Mouse (Mus musculus) forebrain, postnatal 0 days (tissue): Measurements from ENCODE around the gene Cd109. TPM values are rescaled to one million over a fixed set of nuclear protein-coding genes. Genes with fewer than 3 reads are reported as not detected.

ENCODE experiments used
- ATAC-seq: fragments of 200-750 bp; cut with Nextera tagmentation; 2 replicates; pipeline ENCODE4 v1.8.0; 2017; ENCODE audit warnings: mild to moderate bottlenecking, moderate library complexity
- DNase-seq: peaks from one replicate; pipeline ENCODE4 v3.0.0-alpha.2; 2015
- H3K27ac ChIP-seq: fragments of 300-500 bp; sonication (generic); 2 replicates; pipeline ENCODE4 v1.5.1; 2014; ENCODE audit warnings: low read depth, mild to moderate bottlenecking, antibody characterized with exemption, low read length, moderate library complexity, mixed read lengths
- H3K27me3 ChIP-seq: fragments of 300-500 bp; sonication (generic); 2 replicates; pipeline ENCODE4 v1.6.1; 2014; ENCODE audit warnings: mild to moderate bottlenecking, low read length, mixed read lengths; ENCODE audit not compliant: insufficient read depth
- H3K36me3 ChIP-seq: fragments of 300-500 bp; sonication (generic); 2 replicates; pipeline ENCODE4 v1.6.1; 2014; ENCODE audit warnings: mild to moderate bottlenecking, moderate library complexity; ENCODE audit not compliant: insufficient read depth
- H3K4me1 ChIP-seq: fragments of 300-500 bp; sonication (generic); 2 replicates; pipeline ENCODE4 v1.6.1; 2014; ENCODE audit warnings: antibody characterized with exemption; ENCODE audit not compliant: insufficient read depth
- H3K4me2 ChIP-seq: fragments of 300-500 bp; sonication (generic); 2 replicates; pipeline ENCODE4 v1.6.1; 2014; ENCODE audit warnings: low read depth, mild to moderate bottlenecking, moderate library complexity
- H3K4me3 ChIP-seq: fragments of 300-500 bp; sonication (generic); 2 replicates; pipeline ENCODE4 v1.5.1; 2014; ENCODE audit warnings: low read depth, low read length, mixed read lengths
- H3K9ac ChIP-seq: fragments of 300-500 bp; sonication (generic); 2 replicates; pipeline ENCODE4 v1.6.1; 2014; ENCODE audit warnings: mild to moderate bottlenecking
- H3K9me3 ChIP-seq: fragments of 300-500 bp; sonication (generic); 2 replicates; pipeline ENCODE4 v1.6.1; 2016; ENCODE audit warnings: low read length
- CTCF ChIP-seq: sonication (generic); IDR thresholded peaks from 2 replicates; pipeline ENCODE4 v1.5.1; 2016; ENCODE audit warnings: antibody characterized with exemption, control low read depth, low read depth
- WGBS: fragments of 180-500 bp; shearing (Covaris S2); extraction: QIAGEN DNeasy Blood & Tissue Kit; methylation state at CpG from one replicate; pipeline ENCODE4 v1.1.7; 2014; 5-methylcytosine and 5-hydroxymethylcytosine counted together
- polyA plus RNA-seq: library from polyadenylated mRNA; unstranded; fragments of >200 nt; fragmentation: Nextera tagmentation; extraction: Ambion mirVana; gene quantifications from 2 replicates; pipeline ENCODE4 v1.2.1, GENCODE M21; 2015
- total RNA-seq: library from RNA; depleted of rRNA; stranded (reverse); fragments of >200 nt; gene quantifications from 2 replicates; pipeline ENCODE4 v1.2.3, GENCODE M21; 2014

Gene Cd109
- total and polyA plus RNA-seq, 2 experiments from 2014 or later = 1.2 to 3.9 TPM

DNA sequence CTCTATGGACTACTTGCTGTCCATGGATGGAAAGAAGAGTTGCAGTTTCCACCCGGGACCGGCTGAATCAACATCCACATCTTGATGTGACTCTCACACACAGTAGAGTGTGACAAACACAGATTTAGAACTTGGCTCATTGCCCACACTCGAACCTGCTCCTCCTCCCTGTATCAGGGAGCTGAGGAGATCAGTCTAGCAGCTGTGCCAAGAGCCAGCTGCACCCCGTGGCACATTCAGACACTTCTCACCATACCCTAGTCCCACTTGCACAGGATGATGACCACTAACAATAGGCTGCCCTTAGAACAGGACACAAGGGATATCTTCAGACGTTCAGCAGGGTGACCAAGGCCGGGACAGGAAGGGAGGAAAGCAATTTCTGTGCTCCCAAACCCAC lies 1.1 kb upstream of the Cd109 start:
- Histone ChIP-seq H3K36me3 (no peaks in the 10 kb centered on the region), H3K4me2 (peak overlapping the region; percentile 100; the same call in 1 of the 2 replicates), H3K27ac (no peak overlapping the region), H3K9me3 (no peaks in the 10 kb centered on the region), H3K27me3 (no peaks in the 10 kb centered on the region), H3K9ac (no peak overlapping the region), H3K4me1 (peaks cover 3% of the 10 kb centered on the region; the same call in 1 of the 2 replicates), H3K4me3 (no peak overlapping the region)
- no peak for TF ChIP-seq CTCF
- ATAC-seq (peak; percentile 77), DNase-seq (peak; percentile 49)
- 40% methylated on average over 6 of the region's 6 CpGs for WGBS

- Histone ChIP-seq H3K36me3 (no peaks in the 10 kb centered on the region), H3K4me3 (no peak overlapping the region), H3K27me3 (no peaks in the 10 kb centered on the region), H3K4me2 (no peak overlapping the region), H3K9me3 (no peaks in the 10 kb centered on the region), H3K4me1 (peaks cover 3% of the 10 kb centered on the region; the same call in 1 of the 2 replicates), H3K9ac (no peak overlapping the region), H3K27ac (no peak overlapping the region)
- no peak for DNase-seq
- no peak for ATAC-seq
- 87% methylated on average over 9 of the region's 9 CpGs for WGBS
- TF ChIP-seq CTCF = no peak
Observed at GRCm38 (mm10) chr9:78619285-78619684, 3.9 kb downstream of the Cd109 start.

DNA sequence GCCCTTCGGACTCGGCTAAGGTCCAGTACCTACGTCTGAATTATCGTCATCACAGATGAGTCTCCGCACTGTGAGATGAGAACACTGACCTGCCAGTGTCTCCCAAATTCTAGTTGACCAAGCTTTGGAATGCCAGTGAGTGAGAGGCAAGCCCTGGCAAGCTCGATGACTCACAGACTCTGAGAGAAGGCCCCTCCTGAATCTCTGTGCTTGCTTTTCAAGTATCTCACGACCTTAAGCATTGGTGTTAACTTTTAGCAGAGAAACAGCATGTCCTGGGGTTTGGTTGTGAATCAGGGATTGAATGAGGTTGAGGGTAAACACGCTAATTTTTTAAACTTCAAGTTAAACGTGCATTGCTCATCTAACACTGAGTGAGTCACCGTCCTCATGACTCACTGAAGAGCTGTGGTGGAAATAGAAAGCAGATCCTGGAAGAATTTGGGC lies 8.0 kb downstream of the Cd109 start:
- no peak for ATAC-seq
- no peak overlapping the region for H3K4me2 ChIP-seq
- no peaks in the 10 kb centered on the region for H3K27me3 ChIP-seq
- no peak overlapping the region for H3K9ac ChIP-seq
- H3K27ac ChIP-seq = no peak overlapping the region
- H3K9me3 ChIP-seq = no peaks in the 10 kb centered on the region
- no peaks in the 10 kb centered on the region for H3K36me3 ChIP-seq
- no peak overlapping the region for H3K4me3 ChIP-seq
- no peak for TF ChIP-seq CTCF
- H3K4me1 ChIP-seq = no peaks in the 10 kb centered on the region
- WGBS = 82% methylated on average over 10 of the region's 10 CpGs
- no peak for DNase-seq

GRCm38 (mm10) chr9:78629991-78630390 lies 14.6 kb downstream of the Cd109 start:
- Histone ChIP-seq H3K4me1 (no peaks in the 10 kb centered on the region), H3K27ac (no peak overlapping the region), H3K27me3 (no peaks in the 10 kb centered on the region), H3K9ac (no peak overlapping the region), H3K36me3 (no peaks in the 10 kb centered on the region), H3K4me2 (no peak overlapping the region), H3K9me3 (no peaks in the 10 kb centered on the region), H3K4me3 (no peak overlapping the region)
- no peak for ATAC-seq
- WGBS = 49% methylated on average over 6 of the region's 6 CpGs
- no peak for DNase-seq
- TF ChIP-seq CTCF = peak; percentile 26

DNA sequence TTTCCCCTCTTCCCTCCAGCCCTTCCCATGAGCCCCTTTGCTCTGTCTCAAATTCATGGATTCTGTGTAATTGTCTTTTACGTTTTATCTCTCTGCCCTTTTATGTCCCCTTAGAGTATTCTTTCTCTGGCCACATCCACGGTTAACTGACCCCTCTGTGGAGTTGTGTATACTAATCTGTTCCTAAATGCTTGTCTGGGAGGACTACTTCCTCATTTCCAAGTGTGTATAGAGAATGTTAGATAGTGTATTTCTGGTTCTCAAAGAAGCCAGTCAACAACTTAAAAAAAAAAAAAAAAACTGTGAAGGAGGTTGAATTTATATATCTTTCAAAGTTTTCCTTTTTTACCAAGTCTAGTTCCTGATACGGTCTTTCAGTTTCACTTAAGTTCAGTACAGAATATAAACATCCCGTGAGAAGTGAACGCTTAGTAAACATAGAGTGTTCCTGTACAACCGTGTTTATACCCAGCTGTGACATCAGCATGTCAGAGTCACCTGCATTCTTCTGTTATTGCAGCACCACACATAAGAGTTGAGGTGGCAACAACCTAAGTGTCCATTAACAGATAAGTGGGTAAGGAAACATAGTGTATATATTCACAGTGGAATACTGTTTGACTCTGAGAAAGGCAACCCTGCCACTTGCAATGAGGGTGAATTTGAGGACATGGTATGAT lies 16.5 kb downstream of the Cd109 start:
- Histone ChIP-seq H3K9ac (no peak overlapping the region), H3K4me3 (no peak overlapping the region)
- ATAC-seq = no peak

GRCm38 (mm10) chr9:78633976-78634375 lies 18.6 kb downstream of the Cd109 start:
- WGBS = 93% methylated on average over 3 of the region's 3 CpGs
- no peaks in the 10 kb centered on the region for H3K9me3 ChIP-seq
- no peak for ATAC-seq

More for the DNA sequence above, 16.5 kb downstream of the Cd109 start:
- Histone ChIP-seq H3K4me2 (no peak overlapping the region), H3K9me3 (no peaks in the 10 kb centered on the region), H3K27me3 (no peaks in the 10 kb centered on the region), H3K36me3 (no peaks in the 10 kb centered on the region), H3K27ac (no peak overlapping the region), H3K4me1 (no peaks in the 10 kb centered on the region)
- DNase-seq = no peak
- WGBS = 88% methylated on average over 6 of the region's 6 CpGs
- no peak for TF ChIP-seq CTCF

GRCm38 (mm10) chr9:78641386-78641785 lies 26.0 kb downstream of the Cd109 start:
- no peak for TF ChIP-seq CTCF
- no peaks in the 10 kb centered on the region for H3K9me3 ChIP-seq
- no peaks in the 10 kb centered on the region for H3K27me3 ChIP-seq
- no peak overlapping the region for H3K4me3 ChIP-seq
- no peak overlapping the region for H3K4me2 ChIP-seq
- H3K4me1 ChIP-seq = no peaks in the 10 kb centered on the region
- H3K36me3 ChIP-seq = no peaks in the 10 kb centered on the region
- H3K9ac ChIP-seq = no peak overlapping the region
- H3K27ac ChIP-seq = no peak overlapping the region
- DNase-seq = no peak
- no peak for ATAC-seq
- WGBS = 85% methylated on average over 4 of the region's 4 CpGs

More at GRCm38 (mm10) chr9:78633976-78634375, 18.6 kb downstream of the Cd109 start:
- Histone ChIP-seq H3K9ac (no peak overlapping the region), H3K36me3 (no peaks in the 10 kb centered on the region), H3K4me3 (no peak overlapping the region), H3K27me3 (no peaks in the 10 kb centered on the region), H3K4me2 (no peak overlapping the region), H3K27ac (no peak overlapping the region), H3K4me1 (no peaks in the 10 kb centered on the region)
- no peak for DNase-seq
- no peak for TF ChIP-seq CTCF
